Mouse (Mus musculus) stomach, postnatal 0 days (tissue): Measurements from ENCODE around the gene Khdc4. TPM values are rescaled to one million over a fixed set of nuclear protein-coding genes. Genes with fewer than 3 reads are reported as not detected.

Experiments used
- ATAC-seq: fragments of 200-750 bp; cut with Nextera tagmentation; 2 replicates; pipeline ENCODE4 v1.8.0; 2017; ENCODE audit not compliant: low FRiP score, low TSS enrichment
- DNase-seq: peaks from one replicate; pipeline ENCODE4 v3.0.0-alpha.2; 2016; ENCODE audit warnings: low spot score
- H3K27ac ChIP-seq: fragments of 300-500 bp; sonication (generic); replicated peaks from 2 replicates; pipeline ENCODE4 v1.5.1; 2014; ENCODE audit warnings: mild to moderate bottlenecking, control low read depth
- H3K27me3 ChIP-seq: fragments of 300-500 bp; sonication (generic); 2 replicates; pipeline ENCODE4 v1.6.1; 2014; ENCODE audit warnings: low read length; ENCODE audit not compliant: control insufficient read depth, insufficient read depth
- H3K36me3 ChIP-seq: fragments of 300-500 bp; sonication (generic); 2 replicates; pipeline ENCODE4 v1.6.1; 2014; ENCODE audit warnings: low read length, mixed read lengths; ENCODE audit not compliant: control insufficient read depth, insufficient read depth
- H3K4me1 ChIP-seq: fragments of 300-500 bp; sonication (generic); replicated peaks from 2 replicates; pipeline ENCODE4 v1.6.1; 2014; ENCODE audit warnings: antibody characterized with exemption; ENCODE audit not compliant: control insufficient read depth, insufficient read depth
- H3K4me2 ChIP-seq: fragments of 300-500 bp; sonication (generic); replicated peaks from 2 replicates; pipeline ENCODE4 v1.6.1; 2014; ENCODE audit warnings: low read depth, mild to moderate bottlenecking, control low read depth, moderate library complexity
- H3K4me3 ChIP-seq: fragments of 300-500 bp; sonication (generic); 2 replicates; pipeline ENCODE4 v1.5.1; 2014; ENCODE audit warnings: low read depth, low read length, control low read depth
- H3K9ac ChIP-seq: fragments of 300-500 bp; sonication (generic); 2 replicates; pipeline ENCODE4 v1.6.1; 2014; ENCODE audit warnings: mild to moderate bottlenecking, low read length, control low read depth, mixed read lengths
- H3K9me3 ChIP-seq: fragments of 300-500 bp; sonication (generic); 2 replicates; pipeline ENCODE4 v1.6.1; 2016; ENCODE audit warnings: low read length; ENCODE audit not compliant: control insufficient read depth
- CTCF ChIP-seq: IDR thresholded peaks from 2 replicates; pipeline ENCODE4 v1.5.1; 2016; ENCODE audit warnings: antibody characterized with exemption, low read depth, mild to moderate bottlenecking, moderate library complexity
- EP300 ChIP-seq: optimal IDR thresholded peaks from 2 replicates; pipeline ENCODE3; 2016; ENCODE audit warnings: antibody characterized with exemption
- WGBS: fragments of 180-500 bp; shearing (Covaris S2); extraction: QIAGEN DNeasy Blood & Tissue Kit; methylation state at CpG from one replicate; pipeline ENCODE4 v1.1.7; 2014; 5-methylcytosine and 5-hydroxymethylcytosine counted together
- polyA plus RNA-seq: library from polyadenylated mRNA; unstranded; fragments of >200 nt; fragmentation: Nextera tagmentation; extraction: Ambion mirVana; gene quantifications from 2 replicates; pipeline ENCODE4 v1.2.1, GENCODE M21; 2015

Gene Khdc4
- polyA plus RNA-seq, 1 experiment from 2014 or later, result 38.1 TPM

DNA sequence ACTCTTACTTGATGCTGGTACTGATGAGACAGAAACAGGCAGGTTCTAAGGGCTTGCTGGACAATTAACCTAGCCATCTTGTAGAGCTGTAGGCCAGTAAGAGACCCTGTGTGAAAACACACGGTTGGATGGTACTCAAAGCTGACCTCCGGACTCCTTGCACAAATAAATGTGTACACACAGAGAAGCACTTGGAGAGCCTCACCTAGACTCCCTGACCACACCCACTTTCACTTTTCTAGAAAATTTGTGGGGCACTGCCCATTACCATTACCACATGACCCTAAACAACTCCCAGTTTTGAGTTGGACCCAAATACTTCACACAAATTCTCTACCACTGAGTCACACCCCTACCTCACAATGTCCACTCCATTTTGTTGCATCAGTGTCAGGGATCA is 51.0 kb downstream of the Khdc4 start:
- no peaks in the 10 kb centered on the region for H3K9me3 ChIP-seq
- DNase-seq (no peak), ATAC-seq (peak; percentile 45; the same call in 1 of the 2 replicates)
- no peak overlapping the region for H3K4me3 ChIP-seq
- no peak overlapping the region for H3K4me2 ChIP-seq
- no peaks in the 10 kb centered on the region for H3K36me3 ChIP-seq
- 64% methylated on average over 2 of the region's 2 CpGs for WGBS
- no peak overlapping the region for H3K9ac ChIP-seq
- no peaks in the 10 kb centered on the region for H3K4me1 ChIP-seq
- TF ChIP-seq EP300, result no peak
- TF ChIP-seq CTCF, result no peak
- H3K27me3 ChIP-seq, result no peaks in the 10 kb centered on the region
- no peak overlapping the region for H3K27ac ChIP-seq

DNA sequence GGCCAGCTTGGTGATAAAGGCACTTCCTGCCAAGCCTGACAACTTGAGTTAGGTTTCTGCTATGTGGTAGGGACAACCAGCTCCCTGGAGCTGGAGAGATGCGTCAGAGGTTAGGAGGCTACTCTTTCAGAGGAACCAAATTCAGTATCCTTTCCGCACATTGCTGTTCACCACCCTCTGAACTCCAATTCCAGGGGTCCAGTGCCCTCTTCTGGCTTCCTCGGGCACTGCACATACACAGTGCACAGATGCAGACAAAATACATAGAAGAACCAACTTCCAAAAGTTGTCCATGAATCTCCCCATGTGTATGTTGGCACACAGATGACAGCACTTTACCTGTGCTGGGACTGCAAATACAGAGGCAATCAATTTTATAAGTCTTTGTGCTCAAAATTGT is 53.0 kb downstream of the Khdc4 start:
- 46% methylated on average over 3 of the region's 3 CpGs for WGBS
- no peak for TF ChIP-seq EP300
- peak; percentile 86 for TF ChIP-seq CTCF
- no peak overlapping the region for H3K4me2 ChIP-seq
- no peak overlapping the region for H3K9ac ChIP-seq
- H3K9me3 ChIP-seq, result no peaks in the 10 kb centered on the region
- DNase-seq, result peak; percentile 79
- H3K4me1 ChIP-seq, result no peaks in the 10 kb centered on the region
- no peaks in the 10 kb centered on the region for H3K36me3 ChIP-seq
- H3K27ac ChIP-seq, result no peak overlapping the region
- no peaks in the 10 kb centered on the region for H3K27me3 ChIP-seq
- H3K4me3 ChIP-seq, result no peak overlapping the region
- peak; percentile 41; the same call in 1 of the 2 replicates for ATAC-seq

DNA sequence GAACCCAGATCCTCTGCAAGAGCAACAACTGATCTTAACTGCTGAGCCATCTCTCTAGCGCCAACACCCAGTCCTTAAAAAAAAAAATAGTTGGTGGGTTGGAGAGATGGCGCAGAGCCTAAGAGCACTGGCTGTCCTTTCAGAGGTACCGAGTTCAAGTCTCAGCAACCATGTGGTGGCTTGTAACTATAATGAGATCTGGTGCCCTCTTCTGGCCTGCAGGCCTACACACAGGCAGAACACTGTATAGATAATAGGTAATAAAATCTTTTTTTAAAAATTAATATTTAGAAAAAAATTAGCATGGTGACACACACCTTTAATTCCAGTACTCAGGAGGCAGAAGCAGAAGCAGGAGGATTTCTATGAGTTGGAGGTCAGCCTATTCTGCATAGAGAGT is 54.5 kb downstream of the Khdc4 start:
- Histone ChIP-seq H3K36me3 (no peaks in the 10 kb centered on the region), H3K9ac (no peak overlapping the region), H3K4me2 (no peak overlapping the region), H3K27ac (no peak overlapping the region), H3K9me3 (no peaks in the 10 kb centered on the region), H3K27me3 (no peaks in the 10 kb centered on the region), H3K4me3 (no peak overlapping the region), H3K4me1 (no peaks in the 10 kb centered on the region)
- DNase-seq (no peak), ATAC-seq (no peak)
- TF ChIP-seq CTCF, result peak; percentile 50
- TF ChIP-seq EP300, result no peak
- WGBS, result 90% methylated on average over 3 of the region's 3 CpGs

DNA sequence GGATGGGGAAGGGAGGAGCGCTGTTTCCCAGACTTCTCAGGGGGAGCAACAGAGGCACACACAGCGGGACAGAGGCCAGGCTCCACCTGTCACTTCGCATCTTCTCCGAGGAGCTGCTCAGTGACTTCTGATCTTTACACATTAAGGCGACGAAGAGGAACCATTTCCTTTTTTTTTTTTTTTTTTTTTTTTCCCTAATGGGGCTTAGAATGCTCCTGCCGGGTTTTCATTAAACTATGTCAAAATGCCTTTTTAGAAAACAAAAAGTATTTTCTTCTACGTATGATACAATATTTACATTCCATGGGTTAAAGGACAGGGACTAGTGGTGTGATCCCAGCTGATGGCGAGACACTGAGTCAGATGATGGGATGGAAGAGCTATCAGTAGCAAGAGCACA is 59.9 kb downstream of the Khdc4 start:
- Histone ChIP-seq H3K4me2 (no peak overlapping the region), H3K27ac (peak overlapping the region; percentile 56; the same call in 1 of the 2 replicates), H3K36me3 (no peaks in the 10 kb centered on the region), H3K9ac (no peak overlapping the region), H3K27me3 (no peaks in the 10 kb centered on the region), H3K4me3 (no peak overlapping the region), H3K9me3 (no peaks in the 10 kb centered on the region), H3K4me1 (no peaks in the 10 kb centered on the region)
- TF ChIP-seq CTCF (no peak), EP300 (no peak)
- WGBS, result 79% methylated on average over 9 of the region's 9 CpGs
- no peak for ATAC-seq
- no peak for DNase-seq

DNA sequence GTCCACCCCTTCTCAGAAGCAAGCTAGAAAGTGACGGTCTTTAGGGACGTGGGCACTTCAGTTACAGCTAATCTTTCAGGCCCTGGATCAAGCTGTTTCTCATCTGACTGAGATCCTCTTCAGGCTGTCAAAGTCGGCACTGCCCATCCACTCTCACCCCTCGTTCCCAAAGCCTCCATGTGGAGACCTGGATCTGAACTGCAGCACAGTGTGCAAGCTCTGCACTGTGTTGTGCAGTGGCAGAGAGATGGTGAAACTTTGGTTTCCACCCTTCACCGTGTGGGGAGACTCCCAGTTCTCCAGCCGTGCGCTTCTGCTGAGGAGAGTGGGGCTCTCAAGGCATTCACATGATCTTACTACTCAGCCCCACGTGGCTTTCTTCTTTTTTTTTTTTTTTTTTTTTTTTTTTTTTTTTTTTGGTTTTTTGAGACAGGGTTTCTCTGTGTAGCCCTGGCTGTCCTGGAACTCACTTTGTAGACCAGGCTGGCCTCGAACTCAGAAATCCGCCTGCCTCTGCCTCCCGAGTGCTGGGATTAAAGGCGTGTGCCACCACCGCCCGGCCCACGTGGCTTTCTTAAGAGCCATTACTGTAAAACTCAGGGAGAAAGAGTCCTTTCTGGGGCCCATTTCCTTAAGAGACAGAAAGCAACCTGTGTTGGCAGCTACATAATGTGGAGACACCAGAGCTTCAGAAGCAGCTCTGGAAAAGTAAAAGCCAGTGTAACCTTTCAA is 60.7 kb downstream of the Khdc4 start:
- DNase-seq, result no peak
- Histone ChIP-seq H3K4me2 (no peak overlapping the region), H3K4me3 (no peak overlapping the region), H3K9ac (no peak overlapping the region), H3K27me3 (no peaks in the 10 kb centered on the region), H3K36me3 (no peaks in the 10 kb centered on the region), H3K9me3 (no peaks in the 10 kb centered on the region), H3K27ac (peak overlapping the region; percentile 56), H3K4me1 (no peaks in the 10 kb centered on the region)
- no peak for TF ChIP-seq CTCF
- no peak for TF ChIP-seq EP300
- WGBS, result 86% methylated on average over 14 of the region's 15 CpGs
- no peak for ATAC-seq

DNA sequence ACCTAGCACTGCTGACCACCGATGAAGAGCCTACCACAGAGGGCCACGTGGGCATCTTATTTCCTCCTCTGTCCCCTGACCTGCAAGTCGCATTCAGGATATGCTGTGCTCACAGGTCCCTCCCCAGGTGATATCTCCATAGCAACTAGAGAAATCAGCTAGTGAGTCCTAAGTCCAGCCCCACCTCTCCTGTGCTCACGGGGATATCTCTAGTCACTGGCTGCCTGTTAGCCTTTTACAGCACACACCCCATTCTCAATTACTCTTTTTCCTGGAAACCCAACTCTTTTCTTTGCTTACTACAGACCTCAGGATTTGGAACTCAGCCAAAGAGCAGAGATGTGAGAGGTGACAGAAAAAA is 61.2 kb downstream of the Khdc4 start:
- Histone ChIP-seq H3K4me3 (no peak overlapping the region), H3K4me2 (no peak overlapping the region), H3K9ac (no peak overlapping the region), H3K4me1 (no peaks in the 10 kb centered on the region), H3K36me3 (no peaks in the 10 kb centered on the region), H3K27ac (peak overlapping the region; percentile 56), H3K9me3 (no peaks in the 10 kb centered on the region), H3K27me3 (no peaks in the 10 kb centered on the region)
- 60% methylated on average over 4 of the region's 4 CpGs for WGBS
- TF ChIP-seq CTCF (no peak), EP300 (no peak)
- peak; percentile 98 for ATAC-seq
- DNase-seq, result peak; percentile 84
